Mouse (Mus musculus): ENCODE measurements around the gene Tmppe.

GRCm38 (mm10) chr9:114375276-114375962, 25.5 kb upstream of the Tmppe start:
- TF ChIP-seq CTCF (IDR thresholded peaks at IDR 0.05; ENCODE audit: borderline replicate concordance, control insufficient read depth, extremely low read depth, insufficient read depth, low read length, poor library complexity) (no peak), POLR2A (IDR thresholded peaks at IDR 0.05; ENCODE audit: control insufficient read depth, extremely low read depth, insufficient read depth, low read length, poor library complexity) (no peak)

Measured in thymus, adult 2 months (tissue).